Mouse (Mus musculus): Measurements from ENCODE around the gene Rhbdf1. TPM values are rescaled to one million over a fixed set of nuclear protein-coding genes. Genes with fewer than 3 reads are reported as not detected.

Gene Rhbdf1
- polyA plus RNA-seq, 1 experiment from 2014 or later, result 54.8 TPM

- no peak overlapping the region for H3K27ac ChIP-seq (ENCODE audit: low read length)
- H3K4me3 ChIP-seq (ENCODE audit: low read depth, low read length), result no peak overlapping the region
- no peak overlapping the region for H3K4me2 ChIP-seq (replicated peaks; ENCODE audit: low read depth, low read length)
- TF ChIP-seq EP300 (IDR thresholded peaks at IDR 0.05) (no peak), CTCF (IDR thresholded peaks at IDR 0.05) (no peak; the same call in 1 of the 2 replicates)
- DNase-seq (ENCODE audit: low spot score), result no peak
- no peaks in the 10 kb centered on the region for H3K27me3 ChIP-seq (replicated peaks; ENCODE audit: insufficient read depth, low read length)
- no peaks in the 10 kb centered on the region for H3K9me3 ChIP-seq (ENCODE audit: low read length)
- no peak overlapping the region for H3K9ac ChIP-seq (replicated peaks; ENCODE audit: low read depth)
- no peak for ATAC-seq
- peaks cover 7% of the 10 kb centered on the region for H3K4me1 ChIP-seq (ENCODE audit: insufficient read depth, low read depth, low read length)
- 76% methylated on average over 4 of the region's 4 CpGs for WGBS
- H3K36me3 ChIP-seq (ENCODE audit: insufficient read depth, low read length), result 0 out of 2 replicates have a peak, but pooled peaks cover 5% of the 10 kb centered on the region
Observed at GRCm38 (mm10) chr11:32230220-32230619, 8.1 kb upstream of the Rhbdf1 start.

GRCm38 (mm10) chr11:32228292-32228845, 6.3 kb upstream of the Rhbdf1 start:
- ATAC-seq (no peak), DNase-seq (ENCODE audit: low spot score) (no peak)
- Histone ChIP-seq H3K4me3 (ENCODE audit: low read depth, low read length) (no peak overlapping the region), H3K9me3 (ENCODE audit: low read length) (no peaks in the 10 kb centered on the region), H3K4me1 (ENCODE audit: insufficient read depth, low read depth, low read length) (peaks cover 20% of the 10 kb centered on the region), H3K36me3 (ENCODE audit: insufficient read depth, low read length) (0 out of 2 replicates have a peak, but pooled peaks cover 5% of the 10 kb centered on the region), H3K27ac (ENCODE audit: low read length) (no peak overlapping the region), H3K4me2 (replicated peaks; ENCODE audit: low read depth, low read length) (no peak overlapping the region), H3K9ac (replicated peaks; ENCODE audit: low read depth) (no peak overlapping the region), H3K27me3 (replicated peaks; ENCODE audit: insufficient read depth, low read length) (no peaks in the 10 kb centered on the region)
- 94% methylated on average over 3 of the region's 3 CpGs for WGBS
- no peak for TF ChIP-seq EP300 (IDR thresholded peaks at IDR 0.05)

DNA sequence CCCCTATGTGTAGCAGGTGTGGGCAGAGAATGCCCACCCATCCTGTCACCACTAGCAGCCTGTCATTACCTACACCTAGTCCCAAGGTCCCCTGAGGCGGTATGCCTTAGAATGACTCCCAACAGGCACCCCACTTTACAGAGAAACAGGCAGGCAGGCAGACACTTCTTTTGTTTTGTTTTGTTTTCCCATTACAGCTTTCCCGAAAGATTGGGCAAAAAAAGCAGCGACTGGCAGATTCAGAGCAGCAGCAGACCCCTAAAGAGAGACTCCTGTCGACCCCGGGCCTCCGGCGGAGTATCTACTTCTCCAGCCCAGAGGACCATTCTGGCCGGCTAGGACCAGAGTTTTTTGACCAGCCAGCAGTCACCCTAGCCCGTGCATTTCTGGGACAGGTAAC, 5.5 kb upstream of the Rhbdf1 start:
- Histone ChIP-seq H3K9ac (replicated peaks; ENCODE audit: low read depth) (no peak overlapping the region), H3K9me3 (ENCODE audit: low read length) (no peaks in the 10 kb centered on the region), H3K36me3 (ENCODE audit: insufficient read depth, low read length) (0 out of 2 replicates have a peak, but pooled peaks cover 5% of the 10 kb centered on the region), H3K4me2 (replicated peaks; ENCODE audit: low read depth, low read length) (peak overlapping the region; percentile 80; the same call in 1 of the 2 replicates), H3K27me3 (replicated peaks; ENCODE audit: insufficient read depth, low read length) (no peaks in the 10 kb centered on the region), H3K4me3 (ENCODE audit: low read depth, low read length) (no peak overlapping the region), H3K27ac (ENCODE audit: low read length) (no peak overlapping the region), H3K4me1 (ENCODE audit: insufficient read depth, low read depth, low read length) (peaks cover 26% of the 10 kb centered on the region)
- 90% methylated on average over 9 of the region's 9 CpGs for WGBS
- no peak for TF ChIP-seq EP300 (IDR thresholded peaks at IDR 0.05)
- no peak for ATAC-seq
- no peak for DNase-seq (ENCODE audit: low spot score)

DNA sequence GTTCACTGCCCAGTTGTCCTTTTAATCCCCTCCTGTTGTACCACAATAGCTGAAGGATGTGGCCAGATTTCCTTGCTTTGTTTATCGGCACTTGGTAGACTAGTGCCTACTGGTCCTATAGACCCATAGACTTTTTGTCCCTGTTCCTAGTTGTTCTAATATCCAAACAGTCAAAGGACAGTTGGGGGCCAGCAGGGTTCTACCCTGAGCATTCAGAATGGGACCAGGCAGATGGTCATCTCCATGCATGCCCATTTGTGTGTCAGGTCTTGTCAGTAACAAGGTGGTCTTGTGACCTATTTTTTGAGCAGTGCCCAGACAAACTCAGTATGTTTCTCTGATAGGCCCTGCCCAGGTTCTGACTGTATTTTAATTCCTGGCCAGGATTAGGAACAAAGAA, 4.9 kb upstream of the Rhbdf1 start:
- no peak for TF ChIP-seq EP300 (IDR thresholded peaks at IDR 0.05)
- no peak for TF ChIP-seq CTCF (IDR thresholded peaks at IDR 0.05)
- Histone ChIP-seq H3K27ac (ENCODE audit: low read length) (peak overlapping the region; percentile 96), H3K4me3 (ENCODE audit: low read depth, low read length) (peak overlapping the region; percentile 61), H3K9ac (replicated peaks; ENCODE audit: low read depth) (peak overlapping the region; percentile 81), H3K27me3 (replicated peaks; ENCODE audit: insufficient read depth, low read length) (no peaks in the 10 kb centered on the region), H3K4me2 (replicated peaks; ENCODE audit: low read depth, low read length) (peak overlapping the region; percentile 80), H3K9me3 (ENCODE audit: low read length) (no peaks in the 10 kb centered on the region), H3K4me1 (ENCODE audit: insufficient read depth, low read depth, low read length) (peaks cover 30% of the 10 kb centered on the region), H3K36me3 (ENCODE audit: insufficient read depth, low read length) (0 out of 2 replicates have a peak, but pooled peaks cover 5% of the 10 kb centered on the region)
- WGBS, result 30% methylated on average over 1 of the region's 1 CpGs
- no peak for ATAC-seq
- no peak for DNase-seq (ENCODE audit: low spot score)

GRCm38 (mm10) chr11:32226124-32226871, 4.2 kb upstream of the Rhbdf1 start, which contains the start of gene Mpg:
Mpg (plus strand) TSS chr11:32226505.
- Histone ChIP-seq H3K4me1 (ENCODE audit: insufficient read depth, low read depth, low read length) (peaks cover 30% of the 10 kb centered on the region), H3K4me3 (ENCODE audit: low read depth, low read length) (peak within 1 kb of the TSS; percentile 61), H3K36me3 (ENCODE audit: insufficient read depth, low read length) (0 out of 2 replicates have a peak, but pooled peaks cover under 1% of the 10 kb centered on the region), H3K4me2 (replicated peaks; ENCODE audit: low read depth, low read length) (peak within 1 kb of the TSS; percentile 80), H3K27ac (ENCODE audit: low read length) (peak within 1 kb of the TSS; percentile 96), H3K9ac (replicated peaks; ENCODE audit: low read depth) (peak within 1 kb of the TSS; percentile 81), H3K27me3 (replicated peaks; ENCODE audit: insufficient read depth, low read length) (no peaks in the 10 kb centered on the region), H3K9me3 (ENCODE audit: low read length) (no peaks in the 10 kb centered on the region)
- DNase-seq (ENCODE audit: low spot score), result peak; percentile 94
- WGBS, result 3% methylated on average over 46 of the region's 47 CpGs
- ATAC-seq, result peak; percentile 72
- TF ChIP-seq EP300 (IDR thresholded peaks at IDR 0.05) (peak; percentile 17; the same call in 1 of the 2 replicates), CTCF (IDR thresholded peaks at IDR 0.05) (no peak)

GRCm38 (mm10) chr11:32225222-32226104, 3.4 kb upstream of the Rhbdf1 start:
- no peak overlapping the region for H3K4me2 ChIP-seq (replicated peaks; ENCODE audit: low read depth, low read length)
- no peaks in the 10 kb centered on the region for H3K36me3 ChIP-seq (ENCODE audit: insufficient read depth, low read length)
- H3K9ac ChIP-seq (replicated peaks; ENCODE audit: low read depth), result no peak overlapping the region
- peaks cover 34% of the 10 kb centered on the region for H3K4me1 ChIP-seq (ENCODE audit: insufficient read depth, low read depth, low read length)
- TF ChIP-seq CTCF (IDR thresholded peaks at IDR 0.05) (no peak), EP300 (IDR thresholded peaks at IDR 0.05) (no peak; the same call in 1 of the 2 replicates)
- H3K9me3 ChIP-seq (ENCODE audit: low read length), result no peaks in the 10 kb centered on the region
- no peak overlapping the region for H3K4me3 ChIP-seq (ENCODE audit: low read depth, low read length)
- 33% methylated on average over 7 of the region's 7 CpGs for WGBS
- H3K27ac ChIP-seq (ENCODE audit: low read length), result peak overlapping the region; percentile 96
- peak; percentile 67 for DNase-seq (ENCODE audit: low spot score)
- peak; percentile 20 for ATAC-seq
- H3K27me3 ChIP-seq (replicated peaks; ENCODE audit: insufficient read depth, low read length), result no peaks in the 10 kb centered on the region
